Mouse (Mus musculus): ENCODE data around the gene Foxf1.

- TF ChIP-seq CTCF (IDR thresholded peaks at IDR 0.05; ENCODE audit: low read depth) (no peak), EP300 (IDR thresholded peaks at IDR 0.05; ENCODE audit: low read depth) (no peak)
Measured at GRCm38 (mm10) chr8:121080361-121081090, 3.7 kb upstream of the Foxf1 start.

Measured in liver, postnatal 0 days (tissue).